ENCODE assay signal across 16 mouse cellular contexts in genomic region chr7:139747290-139748067, GRCm38 (mm10).
DNase-seq lines count a peak whose midpoint lies in the region; ATAC-seq and TF ChIP-seq lines count a peak whose summit lies in the region.
"Had no signal": no experiment of that assay in that cellular context is flagged by ENCODE, and none has a peak within 500 bp of the region (broad histone marks: within the 10 kb centered on the region; RNA-seq: fewer than 3 reads in every experiment).

No protein-coding gene starts in this region.

- no peaks in the 10 kb centered on the region; the same call in 1 of the 2 replicates for H3K27me3 ChIP-seq in midbrain, embryonic 12.5 days
- H3K27me3 ChIP-seq in midbrain, postnatal 0 days (ENCODE audit: insufficient read depth, low read length), result no peaks in the 10 kb centered on the region
- no peaks in the 10 kb centered on the region for H3K27me3 ChIP-seq in hindbrain, postnatal 0 days (ENCODE audit: insufficient read depth, low read length)
- H3K27me3 ChIP-seq: embryonic facial prominence, embryonic 12.5 days; liver, embryonic 15.5 days had no signal

- no peak for ATAC-seq in midbrain, embryonic 12.5 days (ENCODE audit: low FRiP score, low read depth)
- no peak for ATAC-seq in midbrain, postnatal 0 days (ENCODE audit: low FRiP score)
- ATAC-seq in hindbrain, postnatal 0 days, result peak; percentile 55; the same call in 1 of the 2 replicates
- ATAC-seq: CD4-positive, CD25-positive, alpha-beta regulatory T cell, adult 4 months; forebrain, embryonic 14.5 days had no signal

- no peak for TF ChIP-seq CTCF in midbrain, postnatal 0 days (IDR thresholded peaks at IDR 0.05)
- TF ChIP-seq CTCF in hindbrain, postnatal 0 days (IDR thresholded peaks at IDR 0.05; ENCODE audit: low read depth), result no peak

- H3K4me1 ChIP-seq in midbrain, embryonic 12.5 days, result no peaks in the 10 kb centered on the region
- no peaks in the 10 kb centered on the region for H3K4me1 ChIP-seq in midbrain, postnatal 0 days (ENCODE audit: insufficient read depth, low read length)
- no peaks in the 10 kb centered on the region; the same call in 1 of the 2 replicates for H3K4me1 ChIP-seq in hindbrain, postnatal 0 days (ENCODE audit: insufficient read depth, low read length)
- H3K4me1 ChIP-seq: embryonic facial prominence, embryonic 12.5 days; limb, embryonic 15.5 days; liver, embryonic 15.5 days had no signal

- H3K4me3 ChIP-seq in midbrain, embryonic 12.5 days, result no peak overlapping the region
- no peak overlapping the region for H3K4me3 ChIP-seq in midbrain, postnatal 0 days (ENCODE audit: low read depth, low read length)
- no peak overlapping the region for H3K4me3 ChIP-seq in hindbrain, postnatal 0 days (ENCODE audit: low read length)
- H3K4me3 ChIP-seq: embryonic facial prominence, embryonic 12.5 days; erythroblast, embryonic 14.5 days; limb, embryonic 15.5 days; liver, embryonic 15.5 days; myocyte had no signal

- H3K9me3 ChIP-seq in midbrain, embryonic 12.5 days, result peaks cover 4% of the 10 kb centered on the region; the same call in 1 of the 2 replicates
- peaks cover 3% of the 10 kb centered on the region; the same call in 1 of the 2 replicates for H3K9me3 ChIP-seq in midbrain, postnatal 0 days (ENCODE audit: low read length)
- H3K9me3 ChIP-seq in hindbrain, postnatal 0 days (ENCODE audit: low read length), result no peaks in the 10 kb centered on the region
- H3K9me3 ChIP-seq: embryonic facial prominence, embryonic 12.5 days; limb, embryonic 15.5 days; liver, embryonic 15.5 days had no signal

- peak; percentile 5 for DNase-seq in embryo, embryonic 10.5 days (ENCODE audit: low spot score)
- no peak for DNase-seq in embryo, embryonic 10 days (ENCODE audit: low spot score)
- no peak for DNase-seq in midbrain, postnatal 0 days (ENCODE audit: low spot score)
- DNase-seq in hindbrain, postnatal 0 days (ENCODE audit: low spot score), result peak; percentile 19
- DNase-seq in retina, postnatal 1 day, result peak; percentile 41
- DNase-seq in left cerebral cortex, adult 11 months (ENCODE audit: low spot score), result no peak
- no peak for DNase-seq in heart, postnatal 4 days

- 0 out of 2 replicates have a peak overlapping the region, but pooled peaks have one; percentile 8 for H3K27ac ChIP-seq in midbrain, embryonic 12.5 days (replicated peaks)
- no peak overlapping the region for H3K27ac ChIP-seq in midbrain, postnatal 0 days (ENCODE audit: low read depth, low read length)
- no peak overlapping the region for H3K27ac ChIP-seq in hindbrain, postnatal 0 days
- H3K27ac ChIP-seq: embryonic facial prominence, embryonic 12.5 days; limb, embryonic 15.5 days; liver, embryonic 15.5 days had no signal

- WGBS in midbrain, embryonic 12.5 days, result 76% methylated on average over 11 of the region's 11 CpGs
- 67% methylated on average over 11 of the region's 11 CpGs for WGBS in midbrain, postnatal 0 days
- 55% methylated on average over 11 of the region's 11 CpGs for WGBS in hindbrain, postnatal 0 days

- H3K4me2 ChIP-seq in midbrain, embryonic 12.5 days (replicated peaks), result no peak overlapping the region
- no peak overlapping the region for H3K4me2 ChIP-seq in midbrain, postnatal 0 days (ENCODE audit: low read depth, low read length, poor library complexity, severe bottlenecking)
- no peak overlapping the region for H3K4me2 ChIP-seq in hindbrain, postnatal 0 days (ENCODE audit: low read depth, low read length)
- H3K4me2 ChIP-seq: embryonic facial prominence, embryonic 12.5 days; limb, embryonic 15.5 days; liver, embryonic 15.5 days had no signal

- H3K36me3 ChIP-seq in midbrain, embryonic 12.5 days, result no peaks in the 10 kb centered on the region
- H3K36me3 ChIP-seq in midbrain, postnatal 0 days (ENCODE audit: insufficient read depth, low read length), result no peaks in the 10 kb centered on the region
- no peaks in the 10 kb centered on the region for H3K36me3 ChIP-seq in hindbrain, postnatal 0 days (ENCODE audit: insufficient read depth, low read length)
- H3K36me3 ChIP-seq: embryonic facial prominence, embryonic 12.5 days; G1E; limb, embryonic 15.5 days; liver, embryonic 15.5 days had no signal

- H3K9ac ChIP-seq in midbrain, embryonic 12.5 days (replicated peaks), result no peak overlapping the region
- no peak overlapping the region for H3K9ac ChIP-seq in midbrain, postnatal 0 days (replicated peaks; ENCODE audit: low read length, poor library complexity, severe bottlenecking)
- no peak overlapping the region for H3K9ac ChIP-seq in hindbrain, postnatal 0 days (replicated peaks; ENCODE audit: low read length)
- H3K9ac ChIP-seq: embryonic facial prominence, embryonic 12.5 days; limb, embryonic 15.5 days; liver, embryonic 15.5 days had no signal

Comparison
In these comparisons a context has a peak if more than half of its experiments do, and no peak if none do; other contexts are left out.
1. DNase-seq: peak in embryo, embryonic 10.5 days (single experiment), hindbrain, postnatal 0 days (single experiment) and retina, postnatal 1 day (single experiment); none in embryo, embryonic 10 days (single experiment), midbrain, postnatal 0 days (single experiment), left cerebral cortex, adult 11 months (single experiment) and heart, postnatal 4 days (single experiment).